Mouse (Mus musculus) retina, postnatal 1 day (tissue): ENCODE results near the gene Tmem81.
"Not testable (repeated sequence)": the region's sequence is repeated elsewhere in the genome, so short reads cannot be mapped to it uniquely, and the experiment has no call there.

Source experiments
- DNase-seq: peaks from one replicate; pipeline ENCODE4 v3.0.0-alpha.2; 2012

The Tmem81 gene

DNA sequence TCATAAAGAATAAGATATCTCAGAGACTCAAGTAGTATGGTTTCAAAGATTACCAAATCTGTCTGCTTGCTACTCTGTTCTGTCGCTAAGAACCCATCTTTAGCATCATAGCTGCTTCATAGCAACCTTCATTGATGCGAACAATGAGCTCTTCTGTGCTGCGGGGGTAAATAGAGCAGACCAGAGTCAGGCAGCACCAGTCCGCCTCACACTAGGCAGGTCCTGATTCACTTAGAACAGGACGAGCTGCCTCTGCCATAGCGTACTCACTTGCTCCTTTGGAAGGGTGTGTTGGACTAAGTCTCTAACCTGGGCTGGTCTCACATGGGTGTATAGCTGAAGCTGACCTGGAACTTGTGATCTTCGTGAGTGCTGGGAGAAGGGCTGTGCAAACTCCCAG lies at the start of gene Tmem81:
Gene Tmem81, plus strand, starts transcription at position 173 of the 400 bp plus-strand sequence.
- no peak for DNase-seq

DNA sequence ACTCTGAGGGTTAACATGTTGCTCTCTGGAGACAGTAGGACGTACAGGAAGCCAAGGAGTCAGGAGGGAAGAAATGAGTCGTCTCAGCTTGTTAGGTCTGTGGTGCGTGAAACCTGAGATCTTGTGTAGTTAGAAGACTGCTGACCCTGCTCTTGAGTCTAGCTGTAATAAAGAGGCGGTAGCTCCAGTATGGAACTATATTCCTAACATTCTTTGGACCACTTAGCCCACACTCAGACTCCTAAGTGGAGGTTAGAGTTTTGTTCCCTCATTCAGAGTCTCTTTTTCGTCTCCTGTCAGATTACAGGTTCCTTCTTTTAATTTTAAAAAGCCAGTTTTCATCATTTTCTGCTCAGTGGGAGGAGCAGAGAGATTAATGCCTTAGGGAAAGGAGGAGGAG lies 41.4 kb upstream of the Tmem81 start:
- DNase-seq, result no peak

DNA sequence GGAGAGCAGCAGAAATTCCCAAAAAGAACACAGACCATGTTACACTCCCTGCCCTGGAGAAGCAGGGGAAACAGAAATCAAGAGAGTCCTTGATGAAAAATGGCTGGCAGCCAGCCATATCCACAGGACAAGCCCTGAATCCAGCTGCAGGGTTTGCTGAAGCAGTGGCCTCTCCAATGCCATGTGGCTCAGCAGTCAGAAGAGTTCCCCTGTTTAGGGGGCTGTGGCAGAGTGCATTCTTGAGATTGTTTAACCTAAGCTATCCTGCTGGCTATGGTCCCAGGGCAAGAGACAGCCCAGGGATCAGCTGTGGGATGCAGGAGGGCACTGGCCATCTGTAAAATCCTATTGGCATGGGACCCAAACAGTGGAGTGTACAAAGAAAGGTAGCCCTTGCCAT lies 37.1 kb upstream of the Tmem81 start:
- no peak for DNase-seq

DNA sequence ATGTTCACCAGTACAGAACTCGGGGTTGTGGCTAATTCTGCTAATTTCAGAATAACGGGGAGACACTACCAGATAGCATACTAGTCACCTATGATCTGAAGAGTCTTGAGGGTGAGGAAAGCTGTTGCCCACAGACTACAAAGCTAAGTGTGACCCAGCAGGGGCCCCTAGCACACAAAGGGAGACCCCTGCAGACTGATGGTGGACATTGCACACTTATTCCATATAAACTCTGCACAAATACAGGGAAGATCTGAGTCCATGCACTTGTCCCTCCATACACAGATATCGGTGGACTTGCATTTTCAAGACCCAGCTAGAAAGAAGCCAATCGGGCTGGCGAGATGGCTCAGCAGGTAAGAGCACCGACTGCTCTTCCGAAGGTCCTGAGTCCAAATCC lies 36.5 kb upstream of the Tmem81 start:
- DNase-seq, result peak; percentile 6

DNA sequence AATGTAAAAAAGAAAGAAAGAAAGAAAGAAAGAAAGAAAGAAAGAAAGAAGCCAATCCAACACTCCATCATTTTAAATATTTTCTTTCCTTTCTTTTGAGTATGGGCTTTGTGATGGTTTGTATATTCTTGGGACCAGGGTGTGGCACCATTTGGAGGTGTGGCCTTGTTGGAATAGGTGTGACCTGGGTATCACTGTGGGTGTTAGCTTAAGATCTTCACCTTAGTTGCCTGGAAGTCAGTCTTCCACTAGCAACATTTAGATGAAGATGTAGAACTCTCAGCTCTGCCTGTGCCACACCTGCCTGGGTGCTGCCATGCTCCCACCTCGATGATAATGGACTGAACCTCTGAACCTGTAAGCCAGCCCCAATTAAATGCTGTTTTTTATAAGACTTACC lies 36.0 kb upstream of the Tmem81 start:
- DNase-seq, result not testable (repeated sequence)

DNA sequence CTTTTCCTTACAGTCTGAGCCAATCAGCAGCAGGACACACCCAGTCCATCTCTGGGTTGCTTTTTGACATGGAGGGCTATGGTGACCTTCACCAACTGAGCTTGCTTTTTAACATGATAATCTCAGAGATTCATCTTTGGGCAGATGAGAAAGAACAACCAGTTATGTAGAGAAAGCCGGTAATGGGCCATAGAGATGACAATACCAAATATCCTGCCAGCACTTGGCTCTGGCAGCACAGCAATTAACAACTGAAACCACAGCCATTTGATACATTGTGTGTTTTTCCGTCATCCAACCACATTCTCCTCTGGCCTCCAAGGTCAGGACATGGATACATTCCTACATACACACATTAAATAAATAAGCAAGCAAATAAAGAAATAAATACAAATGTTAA lies 35.0 kb upstream of the Tmem81 start:
- no peak for DNase-seq

DNA sequence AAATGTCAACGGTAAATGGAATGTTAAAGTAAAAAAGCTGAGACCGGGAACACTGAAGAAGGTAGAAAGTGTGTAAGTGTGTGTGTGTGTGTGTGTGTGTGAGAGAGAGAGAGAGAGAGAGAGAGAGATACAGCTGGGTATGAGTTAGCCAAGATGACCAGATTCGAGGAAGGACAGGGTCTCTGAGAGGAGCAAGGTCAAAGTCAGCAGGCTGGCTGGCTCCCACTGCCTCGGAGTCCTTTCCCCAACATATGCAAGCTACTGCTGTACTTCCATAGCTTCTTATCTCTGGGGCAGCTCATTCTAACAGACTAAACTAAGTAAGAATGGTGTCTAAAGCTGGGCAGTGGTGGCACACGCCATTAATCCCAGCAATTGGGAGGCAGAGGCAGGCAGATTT lies 34.5 kb upstream of the Tmem81 start:
- DNase-seq, result no peak

DNA sequence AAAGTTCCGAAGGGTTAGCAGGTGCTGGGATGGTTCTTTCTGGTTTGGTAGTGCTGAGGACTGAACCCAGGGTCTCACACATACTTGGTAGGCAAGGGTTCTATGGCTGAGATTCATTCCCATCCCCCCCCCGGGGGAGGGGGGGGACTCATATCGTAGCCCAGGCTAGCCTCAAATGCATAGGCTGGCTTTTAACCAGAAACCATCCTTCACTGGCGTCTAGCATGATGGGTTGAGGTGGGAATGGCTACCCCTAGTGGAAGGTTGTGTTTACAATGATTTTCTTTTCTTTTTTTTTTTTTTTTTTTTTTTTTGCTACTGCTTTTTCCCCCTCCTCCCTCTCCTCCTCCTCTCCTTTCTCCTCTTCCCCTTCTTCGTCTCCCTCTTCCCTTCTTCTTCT lies 33.5 kb upstream of the Tmem81 start:
- DNase-seq, result peak; percentile 58

DNA sequence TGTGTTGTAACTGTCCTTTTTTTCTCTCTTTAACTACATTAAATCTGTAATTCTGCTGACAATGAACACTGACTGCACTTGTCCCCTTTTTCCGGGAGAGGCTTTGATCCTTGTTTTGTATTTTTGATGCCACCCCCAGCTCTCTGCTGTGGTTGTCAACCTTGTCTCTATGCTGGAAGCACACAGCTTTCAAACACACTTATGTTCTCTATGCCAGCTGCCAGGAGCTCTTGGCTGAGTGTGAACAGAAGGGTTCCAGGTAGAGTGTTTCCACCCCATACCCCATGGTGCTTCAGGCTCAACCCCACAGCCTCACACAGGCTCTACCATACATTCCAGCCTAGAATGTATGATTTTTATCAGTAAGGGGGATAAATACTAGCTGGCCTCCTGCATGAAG lies 31.5 kb upstream of the Tmem81 start:
- DNase-seq, result no peak

DNA sequence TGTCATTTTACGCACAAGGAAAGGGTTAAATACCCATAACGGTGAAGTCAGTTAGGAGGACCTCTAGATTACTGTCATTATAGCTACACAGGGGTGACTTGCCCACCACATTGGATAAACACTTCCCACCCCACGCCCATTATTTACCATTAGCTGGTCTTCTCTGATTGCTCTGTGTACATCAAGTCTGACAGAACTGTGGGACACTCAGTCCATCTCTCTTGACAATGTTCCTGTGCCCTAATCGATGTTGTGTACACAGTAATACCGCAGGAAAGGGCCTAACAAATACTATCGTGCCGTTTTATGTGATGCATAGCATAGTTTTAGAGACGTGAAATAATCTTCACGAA lies 29.5 kb upstream of the Tmem81 start:
- DNase-seq, result no peak

DNA sequence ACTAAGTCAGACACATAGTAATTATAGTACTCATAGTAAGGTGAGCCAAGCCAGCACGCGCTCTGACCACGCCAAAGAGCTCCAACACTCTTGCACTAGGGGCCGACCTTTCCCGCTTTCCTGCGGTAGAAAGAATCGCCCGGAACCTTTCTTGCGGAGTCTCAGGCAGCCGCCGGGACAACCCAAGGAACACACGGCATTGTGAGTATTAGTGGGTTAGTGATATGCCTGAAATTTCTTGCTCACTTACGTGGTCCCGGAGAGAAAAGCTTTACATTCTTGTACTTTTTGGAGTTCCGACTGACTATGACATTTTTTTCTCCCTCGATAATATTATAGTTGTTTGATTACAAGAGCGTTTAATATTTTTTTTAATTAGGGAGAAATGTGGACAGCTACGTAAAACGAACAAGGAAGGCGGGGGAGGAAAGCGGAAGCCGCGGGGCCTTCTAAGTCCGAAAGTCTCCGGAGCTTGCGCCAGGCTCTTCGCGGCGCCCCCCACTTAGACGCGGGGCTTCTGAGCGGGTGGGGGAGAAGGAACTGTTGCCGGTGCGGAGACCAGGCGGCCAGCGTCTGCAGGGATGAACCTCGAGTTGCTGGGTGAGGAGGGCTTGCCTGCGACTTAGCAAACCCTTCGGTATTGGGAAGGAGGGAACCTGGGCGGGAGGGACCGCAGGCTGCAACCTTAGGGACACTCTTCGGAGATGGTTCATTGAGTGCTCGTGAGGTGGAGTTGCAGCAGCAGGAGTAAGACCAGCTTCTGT lies 28.9 kb upstream of the Tmem81 start, which contains the start of gene Rbbp5:
Gene Rbbp5, plus strand, starts transcription at position 438 of the 764 bp plus-strand sequence.
- DNase-seq, result peak; percentile 95

DNA sequence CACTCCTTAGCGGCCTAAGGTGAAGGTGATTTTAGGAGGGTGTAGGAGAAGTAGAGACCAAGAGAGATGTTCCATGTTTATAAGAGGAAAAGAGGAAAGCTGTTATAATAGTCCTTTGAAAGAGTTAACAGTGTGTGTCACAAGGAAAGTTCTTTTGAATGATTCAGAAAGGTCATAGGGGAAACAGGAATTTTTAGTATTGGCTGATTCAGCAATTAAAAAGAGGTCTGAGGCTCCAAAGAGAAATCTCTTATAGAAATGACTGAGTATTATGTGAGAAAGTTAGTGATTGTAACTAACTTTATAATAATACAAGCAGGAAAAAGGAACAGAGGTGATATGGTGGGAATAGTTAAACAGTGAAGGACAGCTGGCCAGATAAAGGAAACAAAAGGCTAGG lies 26.6 kb upstream of the Tmem81 start:
- no peak for DNase-seq

DNA sequence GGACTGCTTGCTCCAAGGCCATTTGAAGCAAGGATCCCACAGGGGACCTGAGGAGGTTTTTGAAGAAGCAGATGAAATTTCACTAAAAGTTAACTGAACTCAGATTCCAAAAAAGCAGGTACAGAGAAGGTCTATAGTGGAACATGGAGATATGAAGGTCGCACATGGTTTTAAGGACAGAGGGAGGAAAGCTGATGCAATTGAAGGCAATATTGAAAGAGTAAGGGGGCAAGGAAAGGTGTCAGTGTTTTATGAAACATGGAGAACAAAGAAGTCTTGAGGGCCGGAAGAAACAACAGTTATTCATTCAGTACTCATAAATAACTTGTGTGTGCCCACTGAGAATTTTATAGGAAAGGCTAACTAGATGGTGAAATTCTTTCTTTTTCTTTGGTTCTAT lies 24.4 kb upstream of the Tmem81 start:
- DNase-seq, result no peak

DNA sequence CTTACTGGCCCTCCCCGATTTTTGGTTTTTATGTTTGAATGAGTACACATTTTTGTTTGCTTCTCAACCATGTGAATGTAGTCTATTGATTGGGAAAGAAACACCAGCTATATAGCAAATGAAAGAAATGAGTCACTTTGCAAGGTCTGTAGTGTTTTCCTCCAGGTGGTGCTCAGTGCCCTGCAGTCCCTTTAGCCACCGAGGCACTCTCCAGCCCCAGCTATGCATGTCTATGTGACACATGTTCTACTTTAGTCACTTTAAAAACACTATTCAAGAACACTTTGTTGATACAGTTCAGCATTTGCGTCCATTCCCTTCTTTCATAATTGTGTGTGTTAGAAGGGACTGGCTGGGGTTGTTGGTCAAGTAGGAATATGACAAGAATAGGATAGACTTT lies 22.8 kb upstream of the Tmem81 start:
- no peak for DNase-seq

DNA sequence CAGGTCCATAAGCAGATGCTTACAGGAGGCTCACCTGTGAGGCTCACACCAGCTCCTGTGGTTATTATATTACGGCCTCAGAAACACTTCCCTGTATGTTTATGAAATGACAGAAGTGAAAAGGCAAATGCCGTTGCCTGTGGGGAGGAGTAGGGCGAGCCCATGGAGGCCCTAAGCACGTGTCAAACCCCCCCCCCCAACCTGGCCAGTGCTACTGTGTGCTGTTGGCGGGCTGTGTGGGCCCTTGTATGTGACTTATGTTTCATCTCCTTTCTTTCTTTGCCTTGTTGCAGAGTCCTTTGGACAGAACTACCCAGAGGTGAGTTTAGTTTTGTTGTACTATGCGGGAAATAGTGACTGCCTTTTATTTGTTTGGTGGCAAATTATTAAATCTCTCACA lies 22.3 kb upstream of the Tmem81 start:
- DNase-seq, result no peak

DNA sequence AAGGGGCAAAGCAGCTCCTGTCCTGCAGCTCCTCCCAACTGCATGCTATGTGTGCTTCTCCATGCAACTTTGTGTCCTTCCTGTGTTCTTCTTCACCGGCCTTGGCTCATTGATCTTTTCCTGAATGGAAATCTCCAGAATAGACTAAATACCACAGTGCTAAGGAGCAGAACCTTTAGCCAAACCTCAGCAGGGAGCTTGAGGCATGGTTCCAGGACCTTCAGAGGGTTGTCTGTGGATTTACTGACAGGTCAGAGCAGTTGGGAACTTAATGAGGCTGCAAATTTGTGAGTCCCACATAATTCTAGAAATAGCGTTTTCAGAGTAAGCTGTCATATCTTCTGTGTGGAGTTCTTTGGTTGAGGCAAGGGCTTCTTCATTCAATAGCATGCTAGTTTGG lies 5.5 kb upstream of the Tmem81 start:
- DNase-seq, result no peak

DNA sequence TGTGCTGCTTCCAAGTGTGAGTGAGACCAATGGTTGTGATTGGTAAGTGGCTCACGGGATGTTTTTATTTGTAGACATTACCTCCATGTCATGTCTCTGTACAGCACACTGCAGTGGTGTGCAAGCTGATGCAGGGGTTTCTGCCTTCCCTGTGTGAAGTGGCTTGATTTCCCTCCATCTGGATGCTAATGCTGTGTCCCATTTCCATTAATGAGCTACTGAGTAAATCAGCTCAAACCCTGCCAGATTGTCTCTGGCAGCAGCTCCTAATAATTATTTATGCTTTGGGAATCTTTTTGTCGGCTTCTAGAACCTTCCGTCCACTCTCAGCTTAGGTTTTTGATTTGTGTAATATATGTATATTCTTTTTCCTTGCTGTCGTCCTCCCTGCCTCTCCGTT lies 875 bp upstream of the Tmem81 start:
- DNase-seq, result no peak

DNA sequence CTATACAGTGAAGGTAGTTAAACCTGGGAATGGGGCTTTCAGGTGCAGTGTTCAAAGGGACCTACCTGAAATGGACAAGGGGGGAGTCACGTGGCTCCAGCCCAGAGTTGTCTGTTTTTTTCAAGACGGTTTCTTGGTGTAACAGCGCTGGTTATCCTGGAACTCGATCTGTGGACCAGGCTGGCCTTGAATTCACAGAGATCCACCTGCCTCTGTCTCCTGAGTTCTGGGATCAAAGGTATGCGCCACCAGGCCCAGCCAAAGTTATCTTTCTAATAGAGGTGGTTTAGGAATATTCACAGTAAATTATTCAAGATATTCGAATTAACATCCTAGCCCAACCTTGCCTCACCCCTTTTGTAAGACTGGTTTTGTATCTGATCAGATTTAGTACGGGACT lies 626 bp downstream of the Tmem81 start:
- DNase-seq, result no peak

DNA sequence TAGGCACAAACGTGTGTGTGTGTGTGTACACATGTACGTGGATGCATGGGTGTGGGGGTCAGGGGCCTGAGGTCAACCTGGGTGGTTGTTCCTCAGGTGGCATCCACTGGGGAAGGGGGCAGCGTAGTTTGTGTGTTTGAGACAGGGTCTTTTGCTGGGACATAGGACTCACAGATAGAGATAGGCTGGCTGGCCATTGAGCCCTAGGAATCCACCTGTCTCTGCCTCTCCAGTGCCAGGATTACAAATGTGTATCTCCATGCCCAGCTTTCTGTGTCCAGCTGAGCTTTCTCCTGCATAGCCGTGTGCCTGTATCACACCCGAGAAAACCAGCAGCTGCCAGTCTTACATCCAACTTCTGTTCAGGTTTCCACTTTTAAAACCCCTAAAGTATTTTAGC lies 3.7 kb downstream of the Tmem81 start:
- DNase-seq, result no peak

DNA sequence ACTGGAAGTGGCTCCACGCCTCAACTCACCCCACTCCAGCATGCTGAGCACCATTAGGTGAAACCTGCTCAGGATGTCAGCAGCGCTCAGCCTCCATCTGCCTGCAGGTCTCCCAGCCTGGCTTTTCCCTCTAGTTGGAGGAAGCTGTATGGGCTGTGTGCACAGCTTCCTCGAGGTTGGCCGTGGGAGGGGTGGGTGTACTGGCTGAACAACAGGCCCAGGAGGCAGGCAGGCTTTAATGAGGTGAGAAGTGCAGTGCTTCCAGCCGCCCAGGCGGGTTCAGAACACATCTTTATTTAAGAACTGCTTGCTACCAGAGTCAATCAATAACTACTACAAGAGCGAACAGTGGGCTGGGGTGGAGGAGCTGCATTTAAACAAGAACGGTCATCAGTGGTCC lies 5.5 kb downstream of the Tmem81 start:
- DNase-seq, result no peak

DNA sequence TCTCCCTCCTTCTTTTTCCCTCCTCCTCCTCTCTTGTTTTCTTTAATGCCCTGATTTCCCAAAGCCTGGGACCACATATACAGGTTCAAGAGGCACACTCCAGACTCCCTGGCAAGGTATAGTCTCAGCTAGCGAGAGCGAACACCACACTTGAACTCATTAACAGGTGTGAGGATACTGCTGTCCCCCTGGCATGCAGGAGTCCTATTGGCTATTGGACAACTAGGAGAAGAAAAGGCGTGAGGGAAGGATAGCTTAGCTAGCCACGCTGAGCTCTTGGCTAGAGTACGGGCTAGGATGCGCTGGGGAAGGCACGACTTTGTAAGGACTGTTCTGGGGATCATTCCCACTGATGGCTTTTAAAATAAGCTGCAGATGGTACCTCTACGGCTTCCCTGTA lies 6.1 kb downstream of the Tmem81 start:
- DNase-seq, result no peak

DNA sequence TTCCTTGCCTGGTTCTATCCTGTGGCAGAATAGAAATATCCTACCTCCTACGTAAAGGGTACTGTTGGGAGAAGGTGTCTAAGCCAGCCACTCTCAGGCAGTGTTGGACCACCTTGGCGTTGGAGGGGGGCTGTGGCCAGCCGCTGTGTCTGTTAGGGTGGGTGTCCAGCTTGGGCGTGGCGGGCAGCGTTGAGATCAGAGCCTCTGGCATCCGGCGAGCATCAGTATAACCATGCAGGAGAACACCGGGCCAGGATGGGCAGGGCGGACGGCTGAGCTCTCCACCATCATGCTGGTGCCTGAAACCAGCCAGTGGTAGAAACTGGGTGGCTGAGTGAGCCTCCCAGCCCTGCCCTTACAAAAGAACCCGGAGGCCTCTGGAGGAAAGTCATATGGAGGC lies 9.3 kb downstream of the Tmem81 start:
- no peak for DNase-seq

DNA sequence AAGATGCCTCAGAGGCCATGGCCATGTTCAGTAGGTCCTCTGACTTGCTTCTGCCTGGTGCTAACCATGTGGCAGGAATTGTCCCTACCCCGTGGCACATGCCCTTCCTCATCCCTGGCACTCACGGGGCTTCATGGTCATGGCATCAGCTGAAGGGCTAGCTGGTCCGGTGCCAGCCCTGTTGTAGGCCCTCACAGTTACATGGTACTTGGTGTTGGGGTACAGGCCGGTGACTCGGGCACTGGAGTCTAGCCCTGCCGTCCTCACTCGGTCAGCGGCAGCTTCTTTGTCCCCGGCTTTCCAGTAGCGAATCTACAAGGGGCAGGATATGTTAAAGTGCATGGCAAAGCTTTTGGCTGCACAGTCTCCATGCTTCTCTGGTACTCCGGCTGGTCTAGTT lies 10.7 kb downstream of the Tmem81 start:
- no peak for DNase-seq

DNA sequence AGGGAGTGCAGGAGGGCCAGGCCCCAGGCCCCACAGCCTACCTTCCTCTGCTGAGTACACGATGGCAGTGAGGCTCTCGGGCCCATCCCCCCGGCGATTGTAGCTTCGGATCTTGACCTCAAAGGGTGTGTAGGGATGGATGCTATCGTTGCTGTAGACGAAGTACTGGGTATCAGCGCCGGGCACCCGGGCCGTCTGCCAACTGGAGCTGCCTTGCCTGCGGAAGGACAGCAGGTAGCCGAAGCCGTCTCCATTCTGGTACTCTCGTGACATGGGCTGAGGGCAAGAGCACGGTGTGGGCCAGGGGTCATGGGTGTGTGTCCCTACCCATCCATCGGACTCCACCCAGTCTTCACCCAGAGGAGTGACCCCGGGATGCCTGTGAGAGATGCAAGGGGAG lies 12.6 kb downstream of the Tmem81 start:
- DNase-seq, result no peak

DNA sequence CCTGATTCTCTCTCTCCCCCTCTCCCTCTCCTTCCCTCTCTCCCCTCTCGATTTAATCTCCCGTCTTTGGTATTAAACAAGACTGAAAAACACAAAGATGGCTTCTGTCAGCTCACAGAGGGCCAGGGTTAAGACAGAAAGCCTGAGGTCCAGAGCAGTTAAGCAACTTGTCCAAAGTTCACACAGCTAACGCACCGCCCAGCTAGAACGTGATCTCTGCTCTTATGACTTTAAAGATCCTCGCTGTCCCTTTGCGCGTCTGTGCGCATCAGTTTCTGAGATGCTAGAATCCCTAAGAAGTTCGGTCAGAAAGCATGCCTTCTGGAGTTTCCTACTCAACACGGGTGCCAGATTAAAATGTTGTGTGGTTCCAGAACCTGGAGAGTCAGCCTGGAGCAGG lies 13.7 kb downstream of the Tmem81 start:
- DNase-seq, result no peak

DNA sequence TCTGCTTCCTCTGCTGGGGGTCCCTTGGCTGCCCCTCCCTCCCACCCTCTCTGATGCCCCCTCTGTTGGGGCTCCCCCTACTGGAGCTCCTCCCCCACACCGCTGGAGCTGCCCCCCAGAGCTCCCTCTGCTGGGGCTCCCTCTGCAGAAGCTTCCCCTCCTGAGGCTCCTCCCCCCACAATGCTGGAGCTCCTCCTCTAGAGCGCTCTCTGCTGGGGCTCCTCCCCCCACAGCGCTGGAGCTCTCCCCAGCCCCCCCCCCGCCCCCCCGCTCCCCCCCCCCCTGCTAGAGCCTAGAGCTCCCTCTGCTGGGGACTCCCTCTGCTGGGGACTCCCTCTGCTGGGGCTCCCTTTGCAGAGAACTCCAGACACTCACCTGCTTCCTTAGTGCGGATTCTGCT lies 14.7 kb downstream of the Tmem81 start:
- DNase-seq, result peak; percentile 89
